Mouse (Mus musculus) ES-E14 (cell line): ENCODE results near the gene Galr3.
A peak's percentile ranks its signal among the peaks of the same experiment; 100 is the strongest.

Experiments used
- CHD2 ChIP-seq: IDR thresholded peaks from 2 replicates; pipeline ENCODE4 v1.6.1; 2014; ENCODE audit warnings: mild to moderate bottlenecking, low read depth, low read length, inconsistent platforms
- HCFC1 ChIP-seq: IDR thresholded peaks from 2 replicates; pipeline ENCODE4 v1.6.1; 2012; ENCODE audit warnings: low read length, inconsistent platforms, borderline replicate concordance; ENCODE audit not compliant: insufficient read depth
- MAFK ChIP-seq: IDR thresholded peaks from 2 replicates; pipeline ENCODE4 v1.6.1; 2014; ENCODE audit warnings: mild to moderate bottlenecking, low read depth, low read length, inconsistent platforms; ENCODE audit not compliant: insufficient read depth
- ZC3H11A ChIP-seq: IDR thresholded peaks from 2 replicates; pipeline ENCODE4 v1.6.1; 2012; ENCODE audit warnings: low read depth, mild to moderate bottlenecking, inconsistent platforms, low read length, borderline replicate concordance
- ZNF384 ChIP-seq: IDR thresholded peaks from 2 replicates; pipeline ENCODE4 v1.6.1; 2012; ENCODE audit warnings: low read depth, low read length, inconsistent platforms

DNA sequence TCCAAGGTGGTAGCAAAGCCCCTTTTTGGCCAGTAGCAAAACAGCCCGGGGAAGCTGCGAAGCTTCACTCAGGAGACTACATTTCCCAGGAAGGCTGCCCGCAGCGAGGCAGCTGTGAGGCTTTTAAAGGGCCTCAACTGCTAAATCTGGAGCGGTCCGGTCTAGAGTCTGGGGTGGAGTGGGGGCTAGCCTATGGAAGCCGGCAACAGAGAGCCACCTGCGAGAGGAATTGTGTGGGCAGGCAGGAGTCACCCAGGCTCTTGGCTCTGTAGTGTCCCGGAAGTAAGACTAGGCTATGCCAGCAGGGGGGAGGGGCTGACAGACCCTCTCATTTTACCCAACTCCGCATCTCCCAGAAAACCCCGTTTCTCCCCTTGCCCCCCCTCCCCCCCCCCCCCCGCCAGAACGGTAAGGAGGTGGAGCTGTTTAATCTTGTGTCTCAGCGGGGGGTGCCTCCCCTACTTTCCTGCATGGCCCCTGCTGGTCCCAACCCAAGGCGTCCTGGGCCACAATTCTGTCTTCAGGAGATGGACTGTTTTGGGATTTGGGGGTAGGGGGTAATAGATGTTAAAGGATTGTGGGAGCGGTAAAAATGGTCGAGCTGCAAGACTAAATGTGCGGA, 15.9 kb upstream of the Galr3 start:
- no peak for TF ChIP-seq MAFK
- no peak for TF ChIP-seq ZC3H11A
- TF ChIP-seq HCFC1: 0 out of 2 replicates have a peak, but pooled peaks have one; percentile 47
- no peak for TF ChIP-seq ZNF384
- TF ChIP-seq CHD2: no peak
